Mouse (Mus musculus) adrenal gland, postnatal 10 days (tissue): ENCODE measurements around the gene Golt1a. TPM values are rescaled to one million over a fixed set of nuclear protein-coding genes. Genes with fewer than 3 reads are reported as not detected.
"Not testable (repeated sequence)": the region's sequence is repeated elsewhere in the genome, so short reads cannot be mapped to it uniquely, and the experiment has no call there.

Experiments
- DNase-seq: peaks from one replicate; pipeline ENCODE4 v3.0.0; 2021; ENCODE audit warnings: mixed read lengths
- total RNA-seq, 2 experiments: library from RNA; stranded (reverse); gene quantifications; 2 replicates each; pipeline ENCODE4 v1.2.3; 2021

Gene Golt1a
- total RNA-seq, 2 experiments from 2014 or later = 1.4 to 4.3 TPM

- DNase-seq = peak; percentile 91
These were observed 2.8 kb upstream of the Golt1a start for GRCm38 (mm10) chr1:133306842-133307241.

GRCm38 (mm10) chr1:133307318-133307717 lies 2.3 kb upstream of the Golt1a start:
- DNase-seq = peak; percentile 51

- DNase-seq = no peak
These were observed 1.6 kb downstream of the Golt1a start for GRCm38 (mm10) chr1:133311240-133311639.

- DNase-seq = no peak
These were observed 2.3 kb downstream of the Golt1a start for GRCm38 (mm10) chr1:133311946-133312345.

- peak; percentile 79 for DNase-seq
These were observed 4.8 kb downstream of the Golt1a start for GRCm38 (mm10) chr1:133314364-133314763.

- no peak for DNase-seq
These were observed 6.2 kb downstream of the Golt1a start for GRCm38 (mm10) chr1:133315775-133316174.

GRCm38 (mm10) chr1:133316577-133316976 lies 7.0 kb downstream of the Golt1a start:
- DNase-seq = no peak

GRCm38 (mm10) chr1:133317149-133317548 lies 7.5 kb downstream of the Golt1a start:
- DNase-seq = no peak

GRCm38 (mm10) chr1:133321267-133321925 lies 11.8 kb downstream of the Golt1a start, which contains the start of gene Kiss1:
Kiss1 (plus strand) TSS chr1:133321875.
- no peak for DNase-seq

GRCm38 (mm10) chr1:133323333-133323732 lies 13.7 kb downstream of the Golt1a start:
- DNase-seq = no peak

GRCm38 (mm10) chr1:133325951-133326350 lies 16.4 kb downstream of the Golt1a start:
- no peak for DNase-seq

- no peak for DNase-seq
These were observed 17.5 kb downstream of the Golt1a start for GRCm38 (mm10) chr1:133327094-133327493.

GRCm38 (mm10) chr1:133328299-133328795 lies 18.7 kb downstream of the Golt1a start:
- DNase-seq = no peak

GRCm38 (mm10) chr1:133328896-133329637 lies 19.5 kb downstream of the Golt1a start:
- peak; percentile 22 for DNase-seq

- DNase-seq = no peak
These were observed 20.0 kb downstream of the Golt1a start for GRCm38 (mm10) chr1:133329638-133329964.

- no peak for DNase-seq
These were observed 21.5 kb downstream of the Golt1a start for GRCm38 (mm10) chr1:133331142-133331541.

- DNase-seq = no peak
These were observed 23.2 kb downstream of the Golt1a start for GRCm38 (mm10) chr1:133332656-133333430.

- DNase-seq = no peak
These were observed 24.3 kb downstream of the Golt1a start for GRCm38 (mm10) chr1:133333937-133334336.

GRCm38 (mm10) chr1:133340403-133340802 lies 30.8 kb downstream of the Golt1a start:
- not testable (repeated sequence) for DNase-seq

GRCm38 (mm10) chr1:133344357-133344756 lies 34.8 kb downstream of the Golt1a start:
- DNase-seq = no peak

GRCm38 (mm10) chr1:133346531-133346930 lies 36.9 kb downstream of the Golt1a start:
- DNase-seq = no peak

- no peak for DNase-seq
These were observed 37.6 kb downstream of the Golt1a start for GRCm38 (mm10) chr1:133347226-133347625.
